Comparison of ENCODE assay signal across 11 mouse cellular contexts in genomic region chr13:96671906-96672234, GRCm38 (mm10). TPM values are rescaled to one million over a fixed set of nuclear protein-coding genes. Genes with fewer than 3 reads are reported as not detected.
DNase-seq lines count a peak whose midpoint lies in the region; ATAC-seq and TF ChIP-seq lines count a peak whose summit lies in the region.
"Had no signal": no experiment of that assay in that cellular context is flagged by ENCODE, and none has a peak within 500 bp of the region (broad histone marks: within the 10 kb centered on the region; RNA-seq: fewer than 3 reads in every experiment).

No protein-coding gene starts in this region.

- no peaks in the 10 kb centered on the region for H3K27me3 ChIP-seq in hindbrain, embryonic 10.5 days (ENCODE audit: insufficient read depth, poor library complexity, severe bottlenecking)
- H3K27me3 ChIP-seq in hindbrain, embryonic 11.5 days (ENCODE audit: control insufficient read depth, insufficient read depth, low read length) = no peaks in the 10 kb centered on the region
- no peaks in the 10 kb centered on the region for H3K27me3 ChIP-seq in limb, embryonic 10.5 days (ENCODE audit: low read depth, poor library complexity, severe bottlenecking)
- no peaks in the 10 kb centered on the region for H3K27me3 ChIP-seq in midbrain, postnatal 0 days (ENCODE audit: insufficient read depth, low read length)

- peak overlapping the region; percentile 100 for H3K27ac ChIP-seq in hindbrain, embryonic 10.5 days
- H3K27ac ChIP-seq in hindbrain, embryonic 11.5 days (ENCODE audit: low read depth, low read length) = no peak overlapping the region
- H3K27ac ChIP-seq in bone marrow macrophage, adult 2 months (ENCODE audit: insufficient read depth, low read depth, low read length) = peak overlapping the region; percentile 94
- H3K27ac ChIP-seq in limb, embryonic 10.5 days = peak overlapping the region; percentile 99
- peak overlapping the region; percentile 96 for H3K27ac ChIP-seq in midbrain, postnatal 0 days (ENCODE audit: low read depth, low read length)

- H3K36me3 ChIP-seq in hindbrain, embryonic 10.5 days = peaks cover 12% of the 10 kb centered on the region
- no peaks in the 10 kb centered on the region for H3K36me3 ChIP-seq in hindbrain, embryonic 11.5 days (ENCODE audit: control insufficient read depth, insufficient read depth, low read length)
- H3K36me3 ChIP-seq in limb, embryonic 10.5 days = peaks cover 8% of the 10 kb centered on the region
- H3K36me3 ChIP-seq in midbrain, postnatal 0 days (ENCODE audit: insufficient read depth, low read length) = no peaks in the 10 kb centered on the region

- no peak for ATAC-seq in hindbrain, embryonic 11.5 days (ENCODE audit: low FRiP score)
- no peak for ATAC-seq in midbrain, postnatal 0 days (ENCODE audit: low FRiP score)

- peaks cover 38% of the 10 kb centered on the region for H3K4me1 ChIP-seq in hindbrain, embryonic 10.5 days (replicated peaks)
- H3K4me1 ChIP-seq in hindbrain, embryonic 11.5 days (replicated peaks; ENCODE audit: control insufficient read depth, insufficient read depth, low read length) = 0 out of 2 replicates have a peak, but pooled peaks cover 3% of the 10 kb centered on the region
- H3K4me1 ChIP-seq in bone marrow macrophage, adult 2 months (ENCODE audit: control insufficient read depth, insufficient read depth, low read length) = peaks cover 12% of the 10 kb centered on the region
- peaks cover 34% of the 10 kb centered on the region for H3K4me1 ChIP-seq in limb, embryonic 10.5 days
- peaks cover 9% of the 10 kb centered on the region; the same call in 1 of the 2 replicates for H3K4me1 ChIP-seq in midbrain, postnatal 0 days (ENCODE audit: insufficient read depth, low read length)

- no peak for DNase-seq in hindbrain, embryonic 10.5 days (ENCODE audit: low spot score)
- DNase-seq in hindbrain, embryonic 11.5 days (ENCODE audit: low spot score) = no peak
- DNase-seq in limb, embryonic 10.5 days (ENCODE audit: low spot score) = no peak
- DNase-seq in midbrain, postnatal 0 days (ENCODE audit: low spot score) = no peak
- DNase-seq in lung, postnatal 4 days = no peak
- no peak for DNase-seq in urinary bladder, adult 18-20 months (ENCODE audit: low spot score in 2 of 2)
- DNase-seq in thymus, postnatal 25 days = no peak
- DNase-seq: cerebellum, adult 9-11 months; gastrocnemius, adult 2 months; kidney, adult 11 months had no signal

- TF ChIP-seq CTCF in bone marrow macrophage, adult 2 months (IDR thresholded peaks at IDR 0.05; ENCODE audit: low read depth, low read length) = no peak
- no peak for TF ChIP-seq CTCF in midbrain, postnatal 0 days (IDR thresholded peaks at IDR 0.05)

- no peaks in the 10 kb centered on the region for H3K9me3 ChIP-seq in hindbrain, embryonic 10.5 days
- no peaks in the 10 kb centered on the region for H3K9me3 ChIP-seq in hindbrain, embryonic 11.5 days (ENCODE audit: control insufficient read depth, low read length)
- no peaks in the 10 kb centered on the region for H3K9me3 ChIP-seq in limb, embryonic 10.5 days (replicated peaks)
- no peaks in the 10 kb centered on the region for H3K9me3 ChIP-seq in midbrain, postnatal 0 days (ENCODE audit: low read length)

- no peak overlapping the region for H3K9ac ChIP-seq in hindbrain, embryonic 11.5 days (ENCODE audit: low read depth, low read length)
- H3K9ac ChIP-seq in midbrain, postnatal 0 days (replicated peaks; ENCODE audit: low read length, poor library complexity, severe bottlenecking) = no peak overlapping the region

- no peak for TF ChIP-seq POLR2A in bone marrow macrophage, adult 2 months (IDR thresholded peaks at IDR 0.05; ENCODE audit: borderline replicate concordance, low read depth, low read length)

- WGBS in hindbrain, embryonic 10.5 days = 92% methylated on average over 5 of the region's 5 CpGs
- 90% methylated on average over 5 of the region's 5 CpGs for WGBS in hindbrain, embryonic 11.5 days
- 96% methylated on average over 5 of the region's 5 CpGs for WGBS in limb, embryonic 10.5 days
- 89% methylated on average over 5 of the region's 5 CpGs for WGBS in midbrain, postnatal 0 days

- H3K4me3 ChIP-seq in hindbrain, embryonic 10.5 days = no peak overlapping the region
- H3K4me3 ChIP-seq in hindbrain, embryonic 11.5 days (ENCODE audit: low read depth, low read length) = no peak overlapping the region
- H3K4me3 ChIP-seq in bone marrow macrophage, adult 2 months (ENCODE audit: insufficient read depth, low read length) = no peak overlapping the region
- no peak overlapping the region for H3K4me3 ChIP-seq in limb, embryonic 10.5 days
- H3K4me3 ChIP-seq in midbrain, postnatal 0 days (ENCODE audit: low read depth, low read length) = no peak overlapping the region

- H3K4me2 ChIP-seq in hindbrain, embryonic 11.5 days (replicated peaks; ENCODE audit: low read depth, low read length) = no peak overlapping the region
- no peak overlapping the region for H3K4me2 ChIP-seq in midbrain, postnatal 0 days (ENCODE audit: low read depth, low read length, poor library complexity, severe bottlenecking)

RNA-seq across cellular contexts. Expression of gene Hmgcr, which starts 1.1 kb away (rescaled TPM):
- 146 and 156 TPM in 2 replicates for polyA plus RNA-seq in hindbrain, embryonic 10.5 days (2016; fragmentation: Nextera tagmentation; extraction: Ambion mirVana)
- 199 and 238 TPM in 2 replicates for polyA plus RNA-seq in hindbrain, embryonic 11.5 days (2014; fragmentation: Nextera tagmentation; extraction: Ambion mirVana)
- 19.5 and 26.5 TPM in 2 replicates for polyA plus RNA-seq in bone marrow macrophage, adult 2 months (2012; ENCODE audit: insufficient read depth, insufficient read length, missing spikeins)
- polyA plus RNA-seq in limb, embryonic 10.5 days (2016; fragmentation: Nextera tagmentation; extraction: Ambion mirVana) = 116 and 133 TPM in 2 replicates
- total RNA-seq in midbrain, postnatal 0 days (2014; rRNA removed) = 201 and 207 TPM in 2 replicates
- polyA plus RNA-seq in midbrain, postnatal 0 days (2015; fragmentation: Nextera tagmentation; extraction: Ambion mirVana) = 147 and 152 TPM in 2 replicates
